Mouse (Mus musculus) left cerebral cortex, postnatal 25 days (tissue): ENCODE data around the gene Drosha. TPM values are rescaled to one million over a fixed set of nuclear protein-coding genes. Genes with fewer than 3 reads are reported as not detected.
A peak's percentile ranks its signal among the peaks of the same experiment; 100 is the strongest.

ENCODE experiments used
- DNase-seq, 2 experiments: peaks; one replicate each; pipeline ENCODE4 v3.0.0; 2022; ENCODE audit warnings: low spot score in 2 of 2, mixed read lengths in 1 of 2
- intact Hi-C: fragments of 180-260 bp; cut with DNase I; formaldehyde crosslinking; loops from one replicate; pipeline ENCODE4 v1.15.1; 2025
- total RNA-seq, 2 experiments: library from RNA; stranded (reverse); gene quantifications; 2 replicates each; pipeline ENCODE4 v1.2.3; 2021

The Drosha gene
- total RNA-seq, 2 experiments from 2014 or later, result 86.4 to 87.3 TPM

DNA sequence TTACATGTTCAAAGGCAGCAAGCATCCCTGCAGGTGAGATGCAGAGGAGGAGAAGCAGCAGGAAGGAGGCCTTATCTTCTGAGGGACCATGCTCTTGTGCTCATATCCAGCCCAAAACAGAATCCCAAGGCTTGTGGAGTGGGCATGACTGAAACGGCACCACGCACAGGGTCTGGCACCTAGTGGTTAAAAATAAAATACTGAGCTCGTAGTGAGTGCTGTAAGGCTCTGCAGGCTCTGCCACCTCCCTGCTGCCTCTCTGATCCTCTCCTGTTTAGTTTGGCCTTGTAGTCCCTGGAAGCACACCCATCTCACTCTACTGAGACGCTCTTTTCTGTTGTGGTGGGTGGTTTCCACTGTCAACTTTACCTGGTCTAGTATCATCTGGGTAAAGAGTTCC is 52.3 kb downstream of the Drosha start:
- intact Hi-C loops, result loop anchor here (5.0 to 10.0 kb wide), 2 partner anchors 160 to 298 kb away; partner anchors contain the start of gene Cdh6
- peak in 1 of 2 experiments; percentile 45 for DNase-seq

DNA sequence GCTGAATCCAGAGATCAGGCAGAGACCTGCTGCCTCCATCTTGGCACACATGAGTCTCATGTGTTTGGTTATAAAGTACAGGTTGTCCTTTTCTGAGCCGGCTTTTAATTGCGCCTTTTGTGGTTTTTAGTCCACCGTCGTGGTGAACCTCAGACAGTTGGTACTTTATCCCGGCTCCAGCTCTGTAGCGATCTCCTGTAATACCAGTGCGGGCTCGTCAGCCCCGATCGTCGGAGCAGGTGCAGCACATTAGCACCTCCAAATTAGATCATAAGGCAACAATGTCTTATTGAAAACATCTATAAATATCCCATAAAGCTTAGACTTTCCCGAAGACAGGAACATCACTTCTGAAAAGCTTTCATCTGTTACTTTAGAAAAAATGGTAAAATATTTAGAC is 53.3 kb downstream of the Drosha start:
- no peak for DNase-seq
- intact Hi-C loops, result loop anchor here (5.0 to 10.0 kb wide), 2 partner anchors 159 to 297 kb away; partner anchors contain the start of gene Cdh6

- peak in 1 of 2 experiments; percentile 41 for DNase-seq
- intact Hi-C loops, result loop anchor here (5.0 to 10.0 kb wide), 2 partner anchors 159 to 296 kb away; partner anchors contain the start of gene Cdh6
Observed at GRCm38 (mm10) chr15:12878581-12878980, 54.0 kb downstream of the Drosha start.

GRCm38 (mm10) chr15:12879937-12880336 is 55.3 kb downstream of the Drosha start:
- DNase-seq, result no peak
- intact Hi-C loops, result loop anchor here (5.0 to 10.0 kb wide), 2 partner anchors 157 to 295 kb away; partner anchors contain the start of gene Cdh6

- intact Hi-C loops, result no loop called here
- peak; percentile 56 to 84 for DNase-seq
Observed at GRCm38 (mm10) chr15:12884855-12885254, 60.2 kb downstream of the Drosha start.

DNA sequence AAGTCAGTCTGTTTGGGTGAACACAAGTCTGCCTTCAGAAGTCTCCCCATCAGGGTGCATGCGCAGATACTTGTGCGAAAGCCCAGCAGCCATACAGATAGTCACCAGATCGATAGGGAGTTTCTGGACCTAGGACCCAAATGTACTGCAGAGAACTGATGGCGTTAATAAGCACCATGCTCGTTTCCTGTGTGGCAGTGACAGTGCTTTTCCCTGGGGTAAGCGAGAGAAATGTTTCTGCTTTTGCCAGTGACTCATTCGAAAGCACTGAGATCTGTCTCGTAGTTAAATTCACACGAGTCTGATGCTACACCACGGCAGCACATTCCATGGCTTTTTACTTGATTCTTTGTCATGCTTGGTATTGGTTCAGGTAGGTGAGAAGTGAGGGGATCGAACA is 60.7 kb downstream of the Drosha start:
- intact Hi-C loops, result no loop called here
- peak in 1 of 2 experiments; percentile 48 for DNase-seq

DNA sequence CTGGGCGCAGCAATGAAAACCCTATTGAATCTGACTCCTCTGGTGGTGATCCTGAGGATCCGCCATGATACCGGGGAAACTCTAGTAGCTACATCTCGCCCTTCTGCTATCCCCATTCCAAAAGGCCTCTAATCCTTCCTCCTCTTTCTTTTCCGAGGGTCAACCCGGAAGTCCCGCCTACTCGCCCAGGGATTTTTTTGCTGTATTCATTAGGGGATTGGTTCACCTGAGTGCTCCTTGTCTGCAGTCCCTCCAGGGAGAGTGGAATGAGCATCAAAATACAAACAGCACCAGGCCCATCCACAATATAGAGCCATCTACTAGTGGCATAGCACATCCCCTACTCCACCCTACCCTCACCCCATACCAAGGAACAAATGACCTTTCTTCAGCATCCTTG is 62.6 kb downstream of the Drosha start:
- intact Hi-C loops, result no loop called here
- DNase-seq, result no peak

DNA sequence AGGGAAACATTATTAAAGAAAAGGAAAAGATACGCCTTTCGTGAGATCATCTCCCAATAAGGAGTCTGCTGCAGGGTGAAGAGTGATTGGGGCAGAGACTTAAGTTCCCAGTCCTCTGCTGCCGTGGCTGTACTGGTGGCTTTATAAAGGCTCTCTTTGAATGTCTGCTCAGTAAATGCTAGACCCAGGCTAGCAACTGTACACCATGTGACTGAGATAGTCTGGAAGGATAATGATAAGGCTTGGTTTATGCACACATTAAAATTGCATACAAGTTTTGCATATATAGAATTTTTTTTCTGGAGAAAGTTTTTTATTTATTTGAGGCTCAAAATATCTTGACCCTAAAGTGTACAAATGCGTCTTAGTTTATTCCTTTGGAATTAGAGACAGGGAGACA is 63.7 kb downstream of the Drosha start:
- DNase-seq, result no peak
- intact Hi-C loops, result no loop called here

GRCm38 (mm10) chr15:12889909-12890308 is 65.3 kb downstream of the Drosha start:
- intact Hi-C loops, result no loop called here
- DNase-seq, result peak in 1 of 2 experiments; percentile 77

GRCm38 (mm10) chr15:12895426-12895825 is 70.8 kb downstream of the Drosha start:
- intact Hi-C loops, result no loop called here

GRCm38 (mm10) chr15:12896022-12897009 is 71.7 kb downstream of the Drosha start:
- DNase-seq, result no peak
- intact Hi-C loops, result no loop called here

More at GRCm38 (mm10) chr15:12895426-12895825, 70.8 kb downstream of the Drosha start:
- peak in 1 of 2 experiments; percentile 84 for DNase-seq

DNA sequence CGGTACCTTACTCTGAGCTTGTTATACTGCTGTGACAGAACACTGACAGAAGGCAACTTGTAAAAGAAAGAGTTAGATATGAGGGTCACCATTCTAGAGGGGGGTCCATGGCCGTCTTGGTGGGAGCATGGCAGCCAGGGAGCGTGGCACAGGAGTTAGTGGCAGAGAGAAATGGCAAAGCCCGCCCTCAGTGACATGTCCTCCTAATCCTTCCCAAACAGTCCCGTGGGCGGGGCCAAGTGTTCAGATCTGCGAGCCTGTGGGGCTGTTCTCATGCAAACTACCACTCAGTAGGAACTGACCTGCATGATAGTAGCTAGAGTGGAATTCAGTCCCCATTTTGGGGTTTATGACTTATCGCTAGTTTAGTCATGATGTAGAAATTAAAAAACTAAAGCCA is 73.2 kb downstream of the Drosha start:
- intact Hi-C loops, result no loop called here
- DNase-seq, result no peak

GRCm38 (mm10) chr15:12900428-12901196 is 76.0 kb downstream of the Drosha start:
- DNase-seq, result no peak
- intact Hi-C loops, result no loop called here

GRCm38 (mm10) chr15:12901197-12901570 is 76.6 kb downstream of the Drosha start:
- DNase-seq, result no peak
- intact Hi-C loops, result no loop called here

GRCm38 (mm10) chr15:12904442-12904841 is 79.8 kb downstream of the Drosha start:
- peak in 1 of 2 experiments; percentile 80 for DNase-seq
- intact Hi-C loops, result no loop called here

GRCm38 (mm10) chr15:12907962-12908719 is 83.5 kb downstream of the Drosha start:
- intact Hi-C loops, result loop anchor here (5.0 kb wide), 1 partner anchor 124 kb away; no protein-coding TSS in a partner anchor
- DNase-seq, result peak; percentile 13 to 70

DNA sequence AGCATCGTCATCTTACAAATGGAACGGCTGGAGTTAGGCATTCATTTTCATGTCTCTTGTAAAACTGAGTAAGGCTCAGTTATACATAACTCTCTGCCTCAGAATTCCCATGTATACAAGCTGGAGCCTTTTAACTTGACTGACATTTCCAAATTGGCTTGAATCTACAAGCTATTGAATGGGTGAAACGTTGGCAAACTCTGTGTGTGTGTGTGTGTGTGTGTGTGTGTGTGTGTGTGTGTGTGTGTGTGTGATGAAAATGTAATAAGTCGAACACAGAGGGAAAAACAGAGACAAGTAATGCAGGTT is 84.1 kb downstream of the Drosha start:
- no peak for DNase-seq
- intact Hi-C loops, result loop anchor here (5.0 kb wide), 1 partner anchor 124 kb away; no protein-coding TSS in a partner anchor

DNA sequence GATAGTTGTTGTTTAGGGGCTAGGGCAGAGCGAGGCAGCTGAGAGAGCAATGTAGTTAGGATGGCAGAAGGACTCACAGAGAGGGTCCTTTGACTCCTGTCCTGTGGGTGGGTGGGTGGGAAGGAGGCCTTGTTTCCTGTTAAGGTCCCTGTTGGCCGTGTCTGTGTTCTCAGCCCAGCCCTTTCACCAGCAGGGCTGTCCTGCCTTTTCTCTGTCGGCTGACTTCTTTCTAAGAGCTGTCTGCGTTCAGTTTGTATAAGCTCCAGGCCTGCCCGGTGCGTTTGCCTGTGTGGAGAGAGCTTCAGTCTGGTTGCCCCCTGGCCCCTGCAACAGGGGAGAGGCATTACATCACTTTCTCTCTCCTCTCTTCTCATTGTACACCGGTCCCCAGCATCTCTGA is 84.6 kb downstream of the Drosha start:
- intact Hi-C loops, result loop anchor here (5.0 kb wide), 1 partner anchor 123 kb away; no protein-coding TSS in a partner anchor
- DNase-seq, result no peak

DNA sequence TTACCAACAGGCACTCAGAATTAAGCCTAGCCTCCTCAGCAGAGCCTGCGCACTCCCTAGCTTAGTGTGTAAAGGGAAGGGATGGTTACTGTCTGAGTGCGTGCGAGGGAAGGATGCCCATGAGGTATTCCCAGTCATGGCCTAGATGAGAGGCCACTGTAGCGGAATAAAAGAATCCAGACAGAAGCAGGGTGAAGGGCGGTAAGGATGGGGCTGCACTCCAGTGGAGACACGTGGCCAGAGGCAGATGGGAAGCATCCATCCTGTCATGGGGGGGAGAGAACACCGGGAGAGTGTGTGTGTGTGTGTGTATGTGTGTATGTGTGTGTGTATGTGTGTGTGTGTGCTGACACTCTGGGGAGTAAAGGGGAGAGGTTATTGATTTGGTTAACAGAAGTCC is 86.5 kb downstream of the Drosha start:
- intact Hi-C loops, result loop anchor here (10.0 kb wide), 1 partner anchor 264 kb away; the partner anchor contains the start of gene Cdh6
- no peak for DNase-seq
